Mouse (Mus musculus) forebrain, embryonic 13.5 days (tissue): Measurements from ENCODE around the gene Sugt1. TPM values are rescaled to one million over a fixed set of nuclear protein-coding genes. Genes with fewer than 3 reads are reported as not detected.

ENCODE experiments used
- microRNA-seq: library from miRNA; unstranded; fragments of <30 nt; microRNA quantifications from one replicate; pipeline ENCODE4, GENCODE M21; 2016
- polyA plus RNA-seq: library from polyadenylated mRNA; unstranded; fragments of >200 nt; fragmentation: Nextera tagmentation; extraction: Ambion mirVana; gene quantifications from 2 replicates; pipeline ENCODE4 v1.2.1, GENCODE M21; 2015

Gene Sugt1
- polyA plus RNA-seq, 1 experiment from 2014 or later, result 146 TPM

Small RNA genes lying within 50 kb of the gene (microRNA-seq; reads per million reads assigned to microRNA genes)
- gene Gm27857, result not detected

Other genes with a start within 250 kb of the Sugt1 start
- gene Naa16, start 196.9 kb upstream of the Sugt1 start, polyA plus RNA-seq, result 38.9 and 42.7 TPM in 2 replicates
- 9.8 and 11.3 TPM in 2 replicates for gene Mtrf1, start 189.9 kb upstream of the Sugt1 start, polyA plus RNA-seq
- gene Kbtbd7, start 161.2 kb upstream of the Sugt1 start, polyA plus RNA-seq, result 16.0 and 16.6 TPM in 2 replicates
- gene Kbtbd6, start 135.9 kb upstream of the Sugt1 start, polyA plus RNA-seq, result 4.4 and 5.4 TPM in 2 replicates
- gene Elf1, start 106.5 kb upstream of the Sugt1 start, polyA plus RNA-seq, result 3.0 and 3.7 TPM in 2 replicates
- 48.8 and 51.4 TPM in 2 replicates for gene Wbp4, start 106.2 kb upstream of the Sugt1 start, polyA plus RNA-seq
- gene Cnmd, start 74.5 kb downstream of the Sugt1 start, polyA plus RNA-seq, result 0.66 and 2.0 TPM in 2 replicates
- 21.1 and 22.3 TPM in 2 replicates for gene Pcdh8, start 183.6 kb downstream of the Sugt1 start, polyA plus RNA-seq